Mouse (Mus musculus): ENCODE data around the gene C530008M17Rik. TPM values are rescaled to one million over a fixed set of nuclear protein-coding genes. Genes with fewer than 3 reads are reported as not detected.

C530008M17Rik gene
- total and polyA plus RNA-seq, 3 experiments = 0.04 to 0.44 TPM; not detected in 1

- no peak overlapping the region for H3K9ac ChIP-seq (ENCODE audit: insufficient read depth, low read depth)
- H3K4me3 ChIP-seq (replicated peaks in 1 of 3; ENCODE audit: low read depth in 2 of 3, low read length in 2 of 3, poor library complexity in 1 of 3) = no peak overlapping the region
- dilution Hi-C loops (cut with MboI; ENCODE audit: extremely low pct_ligation_motif_present, extremely low pct_unique_long_range_greater_than_20kb, low sequenced_read_pairs) (no loop called here), in situ Hi-C loops (cut with MboI; ENCODE audit: low pct_ligation_motif_present, low pct_unique_long_range_greater_than_20kb, low sequenced_read_pairs) (no loop called here)
- H3K9me3 ChIP-seq (replicated peaks; ENCODE audit: low read length) = no peaks in the 10 kb centered on the region
- no peak overlapping the region for H3K27ac ChIP-seq (ENCODE audit: insufficient read depth, low read depth)
- no peaks in the 10 kb centered on the region for H3K36me3 ChIP-seq (replicated peaks in 1 of 2; ENCODE audit: control insufficient read depth in 1 of 2, insufficient read depth in 1 of 2, low read length in 1 of 2)
- H3K27me3 ChIP-seq (replicated peaks) = no peaks in the 10 kb centered on the region
- TF ChIP-seq NRF1 (IDR thresholded peaks at IDR 0.05; ENCODE audit: low read depth, low read length) = no peak
- no peak for TF ChIP-seq ELF1 (IDR thresholded peaks at IDR 0.05; ENCODE audit: low read depth, low read length)
- no peak for TF ChIP-seq CHD1 (IDR thresholded peaks at IDR 0.05; ENCODE audit: low read depth, low read length)
- TF ChIP-seq KAT2A (IDR thresholded peaks at IDR 0.05; ENCODE audit: insufficient replicate concordance, low read length) = no peak
- TF ChIP-seq JUND (conservative IDR thresholded peaks at IDR 0.05; ENCODE audit: low read depth, low read length) = no peak
- no peak for TF ChIP-seq PAX5 (IDR thresholded peaks at IDR 0.05; ENCODE audit: low read length)
- TF ChIP-seq EP300 (IDR thresholded peaks at IDR 0.05; ENCODE audit: low read length) = no peak
- TF ChIP-seq MXI1 (IDR thresholded peaks at IDR 0.05; ENCODE audit: low read depth, low read length) = no peak
- H3K4me2 ChIP-seq (ENCODE audit: insufficient read depth, low read depth, poor library complexity, severe bottlenecking) = no peak overlapping the region
- DNase-seq (ENCODE audit: extremely low read depth) = no peak
- no peaks in the 10 kb centered on the region for H3K79me2 ChIP-seq (replicated peaks; ENCODE audit: control insufficient read depth, extremely low read depth, insufficient read depth, poor library complexity, severe bottlenecking)
- no peaks in the 10 kb centered on the region for H3K4me1 ChIP-seq (ENCODE audit: control insufficient read depth in 1 of 2, insufficient read depth in 2 of 2)
Observed at GRCm38 (mm10) chr5:76683455-76683854, 27.1 kb downstream of the C530008M17Rik start.

GRCm38 (mm10) chr5:76684658-76685605, 28.6 kb downstream of the C530008M17Rik start:
- no peaks in the 10 kb centered on the region for H3K4me1 ChIP-seq (ENCODE audit: control insufficient read depth in 1 of 2, insufficient read depth in 2 of 2)

More at GRCm38 (mm10) chr5:76684658-76685605, 28.6 kb downstream of the C530008M17Rik start:
- Histone ChIP-seq H3K4me3 (replicated peaks in 1 of 3; ENCODE audit: low read depth in 2 of 3, low read length in 2 of 3, poor library complexity in 1 of 3) (no peak overlapping the region), H3K27me3 (replicated peaks) (no peaks in the 10 kb centered on the region), H3K9me3 (replicated peaks; ENCODE audit: low read length) (no peaks in the 10 kb centered on the region), H3K79me2 (replicated peaks; ENCODE audit: control insufficient read depth, extremely low read depth, insufficient read depth, poor library complexity, severe bottlenecking) (no peaks in the 10 kb centered on the region), H3K27ac (ENCODE audit: insufficient read depth, low read depth) (no peak overlapping the region), H3K9ac (ENCODE audit: insufficient read depth, low read depth) (no peak overlapping the region), H3K4me2 (ENCODE audit: insufficient read depth, low read depth, poor library complexity, severe bottlenecking) (no peak overlapping the region), H3K36me3 (replicated peaks in 1 of 2; ENCODE audit: control insufficient read depth in 1 of 2, insufficient read depth in 1 of 2, low read length in 1 of 2) (no peaks in the 10 kb centered on the region)
- DNase-seq (ENCODE audit: extremely low read depth) = no peak
- TF ChIP-seq EP300 (IDR thresholded peaks at IDR 0.05; ENCODE audit: low read length) (no peak), POLR2AphosphoS2 (IDR thresholded peaks at IDR 0.05; ENCODE audit: low read depth, low read length) (no peak), ZKSCAN1 (IDR thresholded peaks at IDR 0.05; ENCODE audit: borderline replicate concordance, low read depth, low read length) (no peak), NRF1 (IDR thresholded peaks at IDR 0.05; ENCODE audit: low read depth, low read length) (no peak), CHD2 (IDR thresholded peaks at IDR 0.05; ENCODE audit: low read length) (no peak), MAZ (IDR thresholded peaks at IDR 0.05; ENCODE audit: low read depth, low read length) (no peak), CTCF (conservative IDR thresholded peaks at IDR 0.05 in 1 of 2, IDR thresholded peaks at IDR 0.05 in 1 of 2; ENCODE audit: low read depth in 2 of 2, low read length in 2 of 2) (no peak), POLR2A (IDR thresholded peaks at IDR 0.05; ENCODE audit: low read depth, low read length) (no peak), MYC (IDR thresholded peaks at IDR 0.05; ENCODE audit: low read depth, low read length) (no peak), KAT2A (IDR thresholded peaks at IDR 0.05; ENCODE audit: insufficient replicate concordance, low read length) (no peak), RCOR1 (conservative IDR thresholded peaks at IDR 0.05; ENCODE audit: low read depth, low read length) (no peak), E2F4 (IDR thresholded peaks at IDR 0.05; ENCODE audit: insufficient replicate concordance, low read depth, low read length) (no peak), ZC3H11A (IDR thresholded peaks at IDR 0.05; ENCODE audit: low read depth, low read length) (no peak), SMC3 (IDR thresholded peaks at IDR 0.05; ENCODE audit: low read depth, low read length) (no peak)
- in situ Hi-C loops (cut with MboI; ENCODE audit: low pct_ligation_motif_present, low pct_unique_long_range_greater_than_20kb, low sequenced_read_pairs) = no loop called here
- dilution Hi-C loops (cut with MboI; ENCODE audit: extremely low pct_ligation_motif_present, extremely low pct_unique_long_range_greater_than_20kb, low sequenced_read_pairs) = no loop called here

Measured in CH12.LX (cell line).